Mouse (Mus musculus): Measurements from ENCODE around the gene Asb7. TPM values are rescaled to one million over a fixed set of nuclear protein-coding genes. Genes with fewer than 3 reads are reported as not detected.
A peak's percentile ranks its signal among the peaks of the same experiment; 100 is the strongest.

The Asb7 gene
- total and polyA plus RNA-seq, 3 experiments = 2.2 to 9.0 (median 7.5) TPM

DNA sequence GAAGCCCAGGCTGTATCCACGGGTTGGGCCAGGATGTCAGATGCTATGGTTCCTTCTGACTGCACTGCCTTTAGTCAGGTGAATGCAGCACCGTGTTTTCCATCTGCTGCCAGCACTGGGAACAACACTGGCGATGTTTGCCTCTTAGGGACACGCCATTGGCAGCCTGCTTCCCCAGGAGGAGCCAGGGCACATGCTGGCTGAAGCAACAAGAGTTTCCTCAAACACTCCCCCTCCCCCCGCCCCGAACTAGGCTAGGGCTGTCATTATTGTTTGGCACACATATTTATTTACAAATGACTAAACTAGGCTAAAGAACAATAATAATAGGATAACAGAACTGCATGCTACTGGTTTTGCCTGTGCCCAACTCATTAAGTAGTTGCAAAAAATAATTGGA is 56.0 kb downstream of the Asb7 start:
- no peaks in the 10 kb centered on the region for H3K79me2 ChIP-seq (replicated peaks; ENCODE audit: control insufficient read depth, insufficient read depth, low read length)
- DNase-seq = no peak
- no peaks in the 10 kb centered on the region for H3K36me3 ChIP-seq (ENCODE audit: control insufficient read depth, insufficient read depth, low read length)
- H3K27me3 ChIP-seq (ENCODE audit: control insufficient read depth, insufficient read depth, low read length) = no peaks in the 10 kb centered on the region
- no peak overlapping the region for H3K4me3 ChIP-seq
- H3K27ac ChIP-seq = no peak overlapping the region
- H3K9ac ChIP-seq (ENCODE audit: low read depth, low read length) = no peak overlapping the region
- 65% methylated on average over 6 of the region's 6 CpGs for WGBS
- intact Hi-C loops (cut with DNase I) = no loop called here
- no peaks in the 10 kb centered on the region for H3K4me1 ChIP-seq (ENCODE audit: control insufficient read depth, insufficient read depth, low read length)
- TF ChIP-seq CTCF (IDR thresholded peaks at IDR 0.05) (no peak), EP300 (IDR thresholded peaks at IDR 0.05; ENCODE audit: insufficient read depth, low read depth, low read length) (no peak), POLR2A (IDR thresholded peaks at IDR 0.05; ENCODE audit: insufficient read depth, low read depth, low read length) (no peak)

DNA sequence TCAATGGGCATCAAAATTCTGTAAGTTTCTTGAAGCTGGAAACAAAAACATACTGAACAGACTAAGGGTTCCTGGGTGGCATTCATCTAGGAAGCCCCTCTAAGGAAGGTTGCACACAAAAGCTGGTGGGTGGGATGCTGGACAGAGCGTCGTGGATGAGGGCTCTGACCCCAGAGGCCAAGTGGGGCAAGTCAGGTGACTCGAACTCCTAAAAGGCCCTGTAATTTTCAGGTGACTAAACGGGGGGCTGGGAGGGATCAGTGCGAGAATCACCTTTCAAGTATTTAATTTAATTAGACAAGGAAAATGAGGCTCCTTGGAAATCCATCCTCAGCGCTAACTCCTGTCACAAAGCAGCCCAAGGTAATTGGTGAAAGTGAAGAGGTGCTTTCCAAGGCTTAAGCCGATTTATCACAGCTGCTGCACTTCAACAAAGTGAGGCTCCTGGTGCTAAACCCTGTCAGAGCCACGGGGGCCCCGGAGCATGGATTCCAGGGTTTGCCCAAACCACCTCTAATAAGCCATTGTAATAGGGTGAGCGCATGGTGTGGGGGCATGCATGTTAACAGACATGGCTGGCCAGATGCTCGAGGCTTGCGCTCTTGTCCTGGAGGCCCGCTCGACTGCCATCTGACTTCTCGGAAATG is 59.1 kb downstream of the Asb7 start:
- Histone ChIP-seq H3K27me3 (ENCODE audit: control insufficient read depth, insufficient read depth, low read length) (no peaks in the 10 kb centered on the region), H3K4me3 (no peak overlapping the region), H3K36me3 (ENCODE audit: control insufficient read depth, insufficient read depth, low read length) (no peaks in the 10 kb centered on the region), H3K9ac (ENCODE audit: low read depth, low read length) (no peak overlapping the region), H3K79me2 (replicated peaks; ENCODE audit: control insufficient read depth, insufficient read depth, low read length) (no peaks in the 10 kb centered on the region), H3K4me1 (ENCODE audit: control insufficient read depth, insufficient read depth, low read length) (no peaks in the 10 kb centered on the region), H3K27ac (no peak overlapping the region)
- no peak for TF ChIP-seq EP300 (IDR thresholded peaks at IDR 0.05; ENCODE audit: insufficient read depth, low read depth, low read length)
- no peak for TF ChIP-seq POLR2A (IDR thresholded peaks at IDR 0.05; ENCODE audit: insufficient read depth, low read depth, low read length)
- TF ChIP-seq CTCF (IDR thresholded peaks at IDR 0.05) = no peak
- intact Hi-C loops (cut with DNase I) = no loop called here
- no peak for DNase-seq
- 80% methylated on average over 15 of the region's 15 CpGs for WGBS

DNA sequence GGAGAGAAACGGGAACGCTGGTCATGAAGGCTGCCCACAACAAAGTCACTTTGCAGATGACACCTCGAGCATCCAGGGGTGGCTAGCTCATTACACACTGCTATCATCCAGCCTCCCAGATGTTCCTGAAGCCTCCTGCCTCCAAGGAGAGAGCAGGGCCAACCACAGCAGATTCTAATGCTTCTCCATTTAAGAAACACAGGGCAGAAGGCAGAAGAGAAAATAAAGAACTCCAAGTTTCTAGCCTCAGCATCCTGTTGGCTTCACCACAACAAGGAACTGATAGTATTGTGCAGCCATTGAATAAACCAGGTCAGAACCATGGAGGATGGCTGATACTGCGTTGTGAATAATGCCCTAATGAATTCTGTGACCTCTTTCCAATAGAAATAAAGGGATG is 60.0 kb downstream of the Asb7 start:
- TF ChIP-seq POLR2A (IDR thresholded peaks at IDR 0.05; ENCODE audit: insufficient read depth, low read depth, low read length) (no peak), EP300 (IDR thresholded peaks at IDR 0.05; ENCODE audit: insufficient read depth, low read depth, low read length) (no peak), CTCF (IDR thresholded peaks at IDR 0.05) (no peak)
- Histone ChIP-seq H3K9ac (ENCODE audit: low read depth, low read length) (no peak overlapping the region), H3K27me3 (ENCODE audit: control insufficient read depth, insufficient read depth, low read length) (no peaks in the 10 kb centered on the region), H3K36me3 (ENCODE audit: control insufficient read depth, insufficient read depth, low read length) (no peaks in the 10 kb centered on the region), H3K4me3 (no peak overlapping the region), H3K27ac (no peak overlapping the region), H3K4me1 (ENCODE audit: control insufficient read depth, insufficient read depth, low read length) (no peaks in the 10 kb centered on the region), H3K79me2 (replicated peaks; ENCODE audit: control insufficient read depth, insufficient read depth, low read length) (no peaks in the 10 kb centered on the region)
- intact Hi-C loops (cut with DNase I) = no loop called here
- 70% methylated on average over 4 of the region's 4 CpGs for WGBS
- no peak for DNase-seq

DNA sequence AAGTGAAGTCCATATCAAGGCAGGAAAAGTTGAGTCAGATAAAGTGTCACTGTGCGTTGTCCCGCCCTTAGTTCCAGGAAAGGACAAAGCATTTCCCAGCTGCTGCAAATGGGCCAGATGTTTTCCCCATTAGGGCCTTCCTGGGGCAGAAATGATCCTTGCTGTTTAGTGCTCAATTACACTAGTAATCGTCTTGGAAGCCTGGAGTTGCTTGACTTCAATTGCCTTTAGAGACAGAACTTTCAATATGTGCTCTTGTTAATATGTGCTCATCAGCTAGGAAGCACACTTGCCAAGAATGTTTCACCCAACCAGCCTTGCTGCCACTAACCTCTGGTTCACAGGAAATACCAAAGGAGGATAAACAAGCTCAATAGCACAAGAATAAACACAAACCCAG is 66.0 kb downstream of the Asb7 start:
- Histone ChIP-seq H3K36me3 (ENCODE audit: control insufficient read depth, insufficient read depth, low read length) (no peaks in the 10 kb centered on the region), H3K27ac (peak overlapping the region; percentile 28; the same call in 1 of the 2 replicates), H3K79me2 (replicated peaks; ENCODE audit: control insufficient read depth, insufficient read depth, low read length) (no peaks in the 10 kb centered on the region), H3K4me3 (no peak overlapping the region), H3K4me1 (ENCODE audit: control insufficient read depth, insufficient read depth, low read length) (peaks cover 3% of the 10 kb centered on the region), H3K9ac (ENCODE audit: low read depth, low read length) (no peak overlapping the region), H3K27me3 (ENCODE audit: control insufficient read depth, insufficient read depth, low read length) (no peaks in the 10 kb centered on the region)
- peak; percentile 86 for TF ChIP-seq EP300 (IDR thresholded peaks at IDR 0.05; ENCODE audit: insufficient read depth, low read depth, low read length)
- no peak for TF ChIP-seq CTCF (IDR thresholded peaks at IDR 0.05)
- WGBS = 27% methylated on average over 3 of the region's 3 CpGs
- intact Hi-C loops (cut with DNase I) = no loop called here
- DNase-seq = peak; percentile 31 to 47

DNA sequence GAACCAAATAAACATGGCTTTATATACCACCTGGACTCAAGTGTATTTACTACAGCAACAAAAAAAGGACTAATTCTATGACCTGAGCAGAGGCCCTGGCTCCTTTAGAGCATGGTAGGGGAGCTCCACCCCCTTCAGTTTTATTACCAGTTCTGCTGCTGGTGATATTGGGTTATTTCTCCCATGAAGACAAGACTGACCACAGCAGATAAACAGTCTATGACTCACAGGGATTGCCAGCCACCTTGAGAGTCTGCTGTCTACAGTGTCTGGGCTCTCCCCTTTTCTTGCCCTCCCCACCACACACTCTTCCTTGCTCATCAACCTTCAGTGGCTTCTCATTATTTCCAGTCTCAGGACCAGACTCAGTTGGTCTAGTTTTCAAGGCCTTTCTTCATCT is 87.5 kb downstream of the Asb7 start:
- DNase-seq = no peak
- intact Hi-C loops (cut with DNase I) = no loop called here
- H3K36me3 ChIP-seq (ENCODE audit: control insufficient read depth, insufficient read depth, low read length) = no peaks in the 10 kb centered on the region
- peaks cover 2% of the 10 kb centered on the region; the same call in 1 of the 2 replicates for H3K4me1 ChIP-seq (ENCODE audit: control insufficient read depth, insufficient read depth, low read length)
- no peak overlapping the region for H3K4me3 ChIP-seq
- no peak overlapping the region for H3K9ac ChIP-seq (ENCODE audit: low read depth, low read length)
- H3K79me2 ChIP-seq (replicated peaks; ENCODE audit: control insufficient read depth, insufficient read depth, low read length) = no peaks in the 10 kb centered on the region
- TF ChIP-seq POLR2A (IDR thresholded peaks at IDR 0.05; ENCODE audit: insufficient read depth, low read depth, low read length) (no peak), EP300 (IDR thresholded peaks at IDR 0.05; ENCODE audit: insufficient read depth, low read depth, low read length) (no peak), CTCF (IDR thresholded peaks at IDR 0.05) (no peak)
- no peaks in the 10 kb centered on the region for H3K27me3 ChIP-seq (ENCODE audit: control insufficient read depth, insufficient read depth, low read length)
- H3K27ac ChIP-seq = no peak overlapping the region

DNA sequence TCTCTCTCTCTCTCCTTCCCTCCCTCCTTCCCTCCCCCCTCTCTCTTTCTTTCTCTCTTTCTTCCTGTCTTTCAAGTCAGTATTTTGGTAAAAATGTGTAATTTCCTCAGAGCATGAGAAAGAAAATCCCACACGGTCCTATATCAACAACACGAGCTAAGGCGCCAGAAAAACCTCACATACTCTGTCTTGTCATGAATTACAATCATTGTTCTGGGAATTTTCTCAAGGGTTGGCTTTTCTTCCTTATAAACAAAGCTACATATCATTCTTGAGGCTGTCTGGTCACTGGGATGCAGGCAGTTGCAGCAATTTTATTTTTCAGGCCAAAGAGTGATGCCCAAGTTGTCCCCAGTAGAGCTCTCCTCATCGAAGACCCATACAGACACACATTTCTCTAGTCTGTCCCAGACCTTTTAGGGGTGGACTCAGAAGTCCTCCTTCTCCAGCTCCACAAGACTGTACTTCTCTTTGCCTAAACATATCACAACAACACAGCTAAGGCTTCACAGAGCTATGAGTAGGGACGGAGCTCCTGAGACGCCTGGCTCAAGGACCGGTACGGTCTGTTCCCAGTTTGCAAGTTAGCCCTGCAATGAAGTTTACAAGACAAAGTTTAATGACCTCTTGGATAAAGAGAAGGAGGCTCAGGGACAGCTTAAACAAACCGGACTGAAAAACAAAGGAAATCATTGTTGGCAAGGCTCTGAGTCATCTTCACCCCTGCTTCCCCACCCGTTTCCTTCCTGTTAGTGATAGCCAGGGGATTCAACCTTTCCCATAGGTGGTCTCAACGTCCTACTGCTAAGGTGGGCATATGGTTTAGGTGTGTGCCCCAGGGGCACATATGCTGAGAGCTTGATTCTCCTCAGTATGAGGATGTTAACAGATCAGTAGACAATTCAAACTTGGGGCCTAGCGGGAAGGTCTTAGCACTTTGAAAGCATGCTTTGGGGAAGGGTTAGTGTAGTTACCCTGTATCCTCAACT is 88.5 kb downstream of the Asb7 start:
- no peak for DNase-seq
- WGBS = 53% methylated on average over 12 of the region's 12 CpGs
- no peak overlapping the region for H3K4me3 ChIP-seq
- H3K27me3 ChIP-seq (ENCODE audit: control insufficient read depth, insufficient read depth, low read length) = no peaks in the 10 kb centered on the region
- TF ChIP-seq CTCF (IDR thresholded peaks at IDR 0.05) (no peak), POLR2A (IDR thresholded peaks at IDR 0.05; ENCODE audit: insufficient read depth, low read depth, low read length) (no peak), EP300 (IDR thresholded peaks at IDR 0.05; ENCODE audit: insufficient read depth, low read depth, low read length) (no peak)
- no peak overlapping the region for H3K9ac ChIP-seq (ENCODE audit: low read depth, low read length)
- no peaks in the 10 kb centered on the region for H3K79me2 ChIP-seq (replicated peaks; ENCODE audit: control insufficient read depth, insufficient read depth, low read length)
- H3K36me3 ChIP-seq (ENCODE audit: control insufficient read depth, insufficient read depth, low read length) = no peaks in the 10 kb centered on the region
- H3K27ac ChIP-seq = no peak overlapping the region
- peaks cover 2% of the 10 kb centered on the region; the same call in 1 of the 2 replicates for H3K4me1 ChIP-seq (ENCODE audit: control insufficient read depth, insufficient read depth, low read length)
- intact Hi-C loops (cut with DNase I) = no loop called here
